Mouse (Mus musculus) ES-Bruce4 (cell line): ENCODE measurements around the gene Fmo2.

Experiments used
- CTCF ChIP-seq: IDR thresholded peaks from one replicate; pipeline ENCODE4 v1.8.1; 2011; ENCODE audit warnings: low read depth, low read length
- EP300 ChIP-seq: IDR thresholded peaks from 2 replicates; pipeline ENCODE4 v1.6.1; 2011; ENCODE audit warnings: low read depth, low read length; ENCODE audit not compliant: insufficient read depth
- POLR2A ChIP-seq: IDR thresholded peaks from one replicate; pipeline ENCODE4 v1.8.1; 2011; ENCODE audit warnings: low read length; ENCODE audit not compliant: insufficient read depth

DNA sequence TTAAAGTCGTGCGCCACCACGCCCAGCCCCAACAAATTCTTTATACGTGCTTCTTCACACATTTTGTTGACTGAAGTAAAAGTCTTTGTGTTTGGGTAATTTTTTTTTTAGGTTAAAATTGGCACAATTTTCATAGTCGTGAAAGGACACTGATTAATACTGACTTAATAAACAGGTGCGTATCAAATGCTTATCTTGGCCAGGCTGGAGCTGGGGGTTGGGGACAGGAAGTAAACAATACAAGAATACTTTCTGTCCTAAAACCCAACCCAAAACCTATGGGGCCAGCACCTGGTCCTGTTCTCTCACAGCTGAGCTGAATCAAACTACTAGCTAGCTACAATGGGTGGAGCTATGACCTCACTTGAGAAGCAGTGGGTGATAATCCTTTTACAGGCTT, 5.5 kb downstream of the Fmo2 start:
- TF ChIP-seq CTCF (no peak), POLR2A (no peak), EP300 (no peak)
